In genomic region chr9:7554382-7554781, GRCm38 (mm10) we compare ENCODE assay signal across 10 mouse cellular contexts. TPM values are rescaled to one million over a fixed set of nuclear protein-coding genes. Genes with fewer than 3 reads are reported as not detected.
DNase-seq lines count a peak whose midpoint lies in the region; ATAC-seq and TF ChIP-seq lines count a peak whose summit lies in the region.
"Had no signal": no experiment of that assay in that cellular context is flagged by ENCODE, and none has a peak within 500 bp of the region (broad histone marks: within the 10 kb centered on the region; RNA-seq: fewer than 3 reads in every experiment).

No protein-coding gene starts in this region.

- peak; percentile 73 for TF ChIP-seq CTCF in intestine, postnatal 0 days (IDR thresholded peaks at IDR 0.05; ENCODE audit: low read depth)

- no peak overlapping the region for H3K4me3 ChIP-seq in intestine, postnatal 0 days (ENCODE audit: low read depth, low read length)
- no peak overlapping the region for H3K4me3 ChIP-seq in intestine, embryonic 15.5 days (replicated peaks)
- H3K4me3 ChIP-seq in ES-E14 (ENCODE audit: insufficient read depth in 1 of 2, low read depth in 1 of 2, low read length in 2 of 2, poor library complexity in 1 of 2, severe bottlenecking in 1 of 2): no peak overlapping the region
- H3K4me3 ChIP-seq in forebrain, embryonic 15.5 days: no peak overlapping the region
- H3K4me3 ChIP-seq: neural tube, embryonic 13.5 days had no signal

- H3K4me1 ChIP-seq in intestine, postnatal 0 days (replicated peaks; ENCODE audit: control insufficient read depth, insufficient read depth, low read length): no peaks in the 10 kb centered on the region
- 0 out of 2 replicates have a peak, but pooled peaks cover 3% of the 10 kb centered on the region for H3K4me1 ChIP-seq in intestine, embryonic 15.5 days (replicated peaks)
- no peaks in the 10 kb centered on the region for H3K4me1 ChIP-seq in ES-E14 (ENCODE audit: control insufficient read depth in 2 of 2, insufficient read depth in 2 of 2, low read length in 2 of 2, poor library complexity in 1 of 2)
- H3K4me1 ChIP-seq in forebrain, embryonic 15.5 days: no peaks in the 10 kb centered on the region
- H3K4me1 ChIP-seq: neural tube, embryonic 13.5 days had no signal

- 44% methylated on average over 3 of the region's 3 CpGs for WGBS in intestine, postnatal 0 days
- 39% methylated on average over 3 of the region's 3 CpGs for whole genome bisulfite sequencing in intestine, embryonic 15.5 days
- 40% methylated on average over 3 of the region's 3 CpGs for WGBS in forebrain, embryonic 15.5 days

- no peaks in the 10 kb centered on the region for H3K9me3 ChIP-seq in intestine, postnatal 0 days (ENCODE audit: control insufficient read depth)
- H3K9me3 ChIP-seq in intestine, embryonic 15.5 days: no peaks in the 10 kb centered on the region
- H3K9me3 ChIP-seq in ES-E14 (ENCODE audit: control insufficient read depth, insufficient read depth, low read depth, low read length): no peaks in the 10 kb centered on the region
- no peaks in the 10 kb centered on the region for H3K9me3 ChIP-seq in forebrain, embryonic 15.5 days
- H3K9me3 ChIP-seq: neural tube, embryonic 13.5 days had no signal

- H3K36me3 ChIP-seq in intestine, postnatal 0 days (ENCODE audit: control insufficient read depth, insufficient read depth): no peaks in the 10 kb centered on the region
- no peaks in the 10 kb centered on the region for H3K36me3 ChIP-seq in intestine, embryonic 15.5 days
- no peaks in the 10 kb centered on the region for H3K36me3 ChIP-seq in ES-E14 (ENCODE audit: control insufficient read depth, insufficient read depth, low read length, poor library complexity, severe bottlenecking)
- H3K36me3 ChIP-seq in splenic B cell, adult 2 months (ENCODE audit: control insufficient read depth, insufficient read depth, low read length, poor library complexity, severe bottlenecking): no peaks in the 10 kb centered on the region
- H3K36me3 ChIP-seq in forebrain, embryonic 15.5 days: no peaks in the 10 kb centered on the region
- H3K36me3 ChIP-seq: neural tube, embryonic 13.5 days had no signal

- ATAC-seq in intestine, postnatal 0 days: no peak
- ATAC-seq in intestine, embryonic 15.5 days: no peak
- ATAC-seq in forebrain, embryonic 15.5 days (replicated peaks): no peak

- in situ Hi-C loops in ES-E14 (cut with MboI; ENCODE audit: low sequenced_read_pairs in 2 of 2, unreplicated experiment in 2 of 2): no loop called here

- H3K27me3 ChIP-seq in intestine, postnatal 0 days (replicated peaks; ENCODE audit: control insufficient read depth, insufficient read depth, low read length): no peaks in the 10 kb centered on the region
- no peaks in the 10 kb centered on the region for H3K27me3 ChIP-seq in intestine, embryonic 15.5 days (replicated peaks)
- no peaks in the 10 kb centered on the region for H3K27me3 ChIP-seq in splenic B cell, adult 2 months (ENCODE audit: control insufficient read depth, insufficient read depth, low read length, poor library complexity, severe bottlenecking)
- H3K27me3 ChIP-seq in forebrain, embryonic 15.5 days: no peaks in the 10 kb centered on the region
- H3K27me3 ChIP-seq: neural tube, embryonic 13.5 days had no signal

- DNase-seq in A20 (ENCODE audit: low read depth, low spot score): peak; percentile 48
- DNase-seq in ES-E14 (ENCODE audit: low read depth, low spot score): peak; percentile 8
- peak; percentile 39 for DNase-seq in heart, postnatal 4 days
- peak; percentile 32 for DNase-seq in splenic B cell, adult 2 months (ENCODE audit: low read depth, low spot score)
- no peak for DNase-seq in frontal cortex, postnatal 10 days (ENCODE audit: low spot score in 2 of 2)

- H3K4me2 ChIP-seq in intestine, postnatal 0 days (replicated peaks; ENCODE audit: low read depth): no peak overlapping the region
- H3K4me2 ChIP-seq in intestine, embryonic 15.5 days (replicated peaks): no peak overlapping the region
- no peak overlapping the region for H3K4me2 ChIP-seq in forebrain, embryonic 15.5 days (replicated peaks)
- H3K4me2 ChIP-seq: neural tube, embryonic 13.5 days had no signal

- H3K27ac ChIP-seq in intestine, postnatal 0 days (ENCODE audit: low read depth, low read length): no peak overlapping the region
- no peak overlapping the region for H3K27ac ChIP-seq in intestine, embryonic 15.5 days
- no peak overlapping the region for H3K27ac ChIP-seq in ES-E14 (ENCODE audit: insufficient read depth, low read depth, low read length, poor library complexity, severe bottlenecking)
- H3K27ac ChIP-seq in forebrain, embryonic 15.5 days (replicated peaks): no peak overlapping the region
- H3K27ac ChIP-seq: neural tube, embryonic 13.5 days had no signal

- H3K9ac ChIP-seq in intestine, postnatal 0 days (ENCODE audit: low read depth, low read length): no peak overlapping the region
- no peak overlapping the region for H3K9ac ChIP-seq in intestine, embryonic 15.5 days
- no peak overlapping the region for H3K9ac ChIP-seq in ES-E14 (ENCODE audit: insufficient read depth, low read depth, low read length, poor library complexity, severe bottlenecking)
- H3K9ac ChIP-seq in forebrain, embryonic 15.5 days (replicated peaks): no peak overlapping the region
- H3K9ac ChIP-seq: neural tube, embryonic 13.5 days had no signal

TF ChIP-seq in ES-E14, 5 proteins besides CTCF, POLR2A, EP300 and RAD21:
- TF ChIP-seq ZC3H11A (IDR thresholded peaks at IDR 0.05; ENCODE audit: borderline replicate concordance, low read depth, low read length) (peak; percentile 22; the same call in 1 of the 2 replicates), MAFK (IDR thresholded peaks at IDR 0.05; ENCODE audit: insufficient read depth, low read depth, low read length) (no peak)

RNA-seq across cellular contexts. Expression of gene Mmp8, which starts 3.9 kb away (rescaled TPM):
- polyA plus RNA-seq in intestine, postnatal 0 days (2015; fragmentation: Nextera tagmentation; extraction: Ambion mirVana): 0.05 and 0.09 TPM in 2 replicates
- 0.67 and 0.94 TPM in 2 replicates for polyA plus RNA-seq in intestine, embryonic 15.5 days (2015; fragmentation: Nextera tagmentation; extraction: Ambion mirVana)
- not detected in 2 replicates for total RNA-seq in ES-E14 (2012; rRNA removed)
- under 1 TPM in 1 of 2 experiments, not detected in 1; 0.41 TPM for total RNA-seq in heart, postnatal 4 days (2021)
- polyA plus RNA-seq in forebrain, embryonic 15.5 days (2015; fragmentation: Nextera tagmentation; extraction: Ambion mirVana): 0.08 TPM in 1 of 2 replicates, not detected in the other
- total RNA-seq: layer of hippocampus, adult 18-20 months had no signal

RNA-seq across cellular contexts. Expression of gene Mmp27, which starts 16.8 kb away (rescaled TPM):
- polyA plus RNA-seq in intestine, postnatal 0 days (2015; fragmentation: Nextera tagmentation; extraction: Ambion mirVana): 0.14 and 0.26 TPM in 2 replicates
- polyA plus RNA-seq in intestine, embryonic 15.5 days (2015; fragmentation: Nextera tagmentation; extraction: Ambion mirVana): not detected in 2 replicates
- total RNA-seq in ES-E14 (2012; rRNA removed): not detected in 2 replicates
- total RNA-seq in heart, postnatal 4 days (2021): not detected
- not detected in 2 replicates for polyA plus RNA-seq in forebrain, embryonic 15.5 days (2015; fragmentation: Nextera tagmentation; extraction: Ambion mirVana)
- total RNA-seq: layer of hippocampus, adult 18-20 months had no signal
- polyA plus RNA-seq: neural tube, embryonic 13.5 days had no signal

RNA-seq across cellular contexts. Expression of gene Mmp10, which starts 52.2 kb away (rescaled TPM):
- polyA plus RNA-seq in intestine, postnatal 0 days (2015; fragmentation: Nextera tagmentation; extraction: Ambion mirVana): 6.9 and 8.5 TPM in 2 replicates
- 0.21 TPM in 1 of 2 replicates, not detected in the other for polyA plus RNA-seq in intestine, embryonic 15.5 days (2015; fragmentation: Nextera tagmentation; extraction: Ambion mirVana)
- total RNA-seq in ES-E14 (2012; rRNA removed): 0.13 TPM in 1 of 2 replicates, not detected in the other
- total RNA-seq in heart, postnatal 4 days (2021): not detected
- not detected in 2 replicates for polyA plus RNA-seq in forebrain, embryonic 15.5 days (2015; fragmentation: Nextera tagmentation; extraction: Ambion mirVana)
- total RNA-seq: layer of hippocampus, adult 18-20 months had no signal
- polyA plus RNA-seq: neural tube, embryonic 13.5 days had no signal

Comparison
In these comparisons a context has a peak if more than half of its experiments do, and no peak if none do; other contexts are left out.
1. DNase-seq: peak in A20 (single experiment), ES-E14 (single experiment), heart, postnatal 4 days (single experiment) and splenic B cell, adult 2 months (single experiment); none in frontal cortex, postnatal 10 days (0 of 2).